Mouse (Mus musculus) thymus, postnatal 14 days (tissue): ENCODE results near the gene Exoc3l.
"Not testable (repeated sequence)": the region's sequence is repeated elsewhere in the genome, so short reads cannot be mapped to it uniquely, and the experiment has no call there.

Experiments used
- DNase-seq: peaks from one replicate; pipeline ENCODE4 v3.0.0; 2021

The Exoc3l gene

DNA sequence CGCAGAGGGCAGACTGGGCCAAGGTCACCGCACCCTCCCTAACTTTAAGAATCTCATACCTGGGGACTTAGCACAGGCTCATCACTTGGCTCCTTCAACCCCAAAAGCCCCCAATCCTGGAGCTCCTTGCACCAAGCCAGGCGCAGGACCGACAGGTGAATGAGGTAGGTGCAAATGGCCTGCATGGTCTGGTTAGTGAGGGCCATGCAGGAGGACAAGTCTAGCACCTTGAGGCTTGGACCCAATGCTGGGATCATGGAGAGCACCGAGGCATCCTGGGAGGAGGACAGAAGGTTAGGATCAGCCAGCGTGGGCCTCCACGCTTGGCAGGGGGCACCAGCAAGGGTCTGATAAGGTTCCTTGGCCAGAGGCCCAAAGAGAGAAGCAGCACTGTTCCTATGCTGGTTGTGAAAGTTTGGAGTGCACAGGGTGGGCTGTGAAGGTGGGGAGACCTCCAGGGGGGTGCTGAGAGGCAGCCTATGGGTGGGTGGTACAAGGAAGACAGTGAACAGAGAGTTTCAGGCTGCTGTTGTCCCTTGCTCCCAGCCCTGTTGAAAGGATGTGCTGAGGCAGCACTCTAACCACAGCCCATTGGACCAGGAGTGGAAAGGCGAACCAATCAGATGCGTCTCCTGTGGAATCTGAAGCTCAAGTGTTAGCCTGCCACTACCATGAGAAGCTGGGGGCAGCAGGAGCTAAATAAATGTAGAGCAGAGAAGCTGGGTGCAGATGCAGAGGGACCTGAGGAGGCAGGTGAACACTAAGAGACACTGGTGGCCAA lies 17.9 kb upstream of the Exoc3l start:
- no peak for DNase-seq

GRCm38 (mm10) chr8:105312891-105313481 lies 17.1 kb upstream of the Exoc3l start:
- no peak for DNase-seq

DNA sequence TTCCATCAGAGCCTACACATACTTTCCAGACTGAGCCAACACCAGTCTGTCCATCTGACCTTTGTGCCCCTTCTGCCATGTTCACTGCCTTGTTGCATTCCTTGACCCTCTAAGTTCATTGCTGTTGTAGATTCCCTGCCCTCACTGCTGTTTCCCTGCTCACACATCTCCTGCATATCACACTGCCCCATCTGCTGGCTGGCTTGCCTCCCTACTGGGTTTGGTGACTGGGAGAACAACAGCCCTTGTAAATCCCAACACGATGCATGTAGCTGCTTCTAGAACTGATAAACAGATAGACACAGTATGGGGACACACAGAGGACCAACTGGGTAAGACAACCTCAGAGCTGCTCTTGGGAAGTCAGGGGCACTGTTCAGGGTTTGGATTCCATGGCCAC lies 15.8 kb upstream of the Exoc3l start:
- no peak for DNase-seq

DNA sequence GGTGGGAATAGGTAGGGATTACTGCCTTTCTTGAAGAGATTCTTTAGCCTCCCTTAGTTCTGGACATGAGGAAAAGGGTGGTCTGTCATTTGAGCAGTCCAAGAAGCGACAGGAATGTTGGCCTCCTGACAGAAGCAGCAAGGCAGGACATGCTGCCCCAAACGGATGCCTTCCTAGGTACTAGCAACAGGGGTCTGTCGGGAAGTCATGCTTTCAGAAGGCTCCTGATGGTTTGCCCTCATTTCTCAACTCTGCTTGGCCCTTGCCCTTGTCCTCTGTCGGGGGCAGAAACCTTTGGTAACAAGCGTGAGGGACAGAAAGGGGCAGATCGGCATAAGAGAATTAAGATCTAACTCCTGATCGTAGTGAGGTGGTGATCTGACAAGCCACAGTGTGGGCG lies 14.2 kb upstream of the Exoc3l start:
- DNase-seq: no peak

DNA sequence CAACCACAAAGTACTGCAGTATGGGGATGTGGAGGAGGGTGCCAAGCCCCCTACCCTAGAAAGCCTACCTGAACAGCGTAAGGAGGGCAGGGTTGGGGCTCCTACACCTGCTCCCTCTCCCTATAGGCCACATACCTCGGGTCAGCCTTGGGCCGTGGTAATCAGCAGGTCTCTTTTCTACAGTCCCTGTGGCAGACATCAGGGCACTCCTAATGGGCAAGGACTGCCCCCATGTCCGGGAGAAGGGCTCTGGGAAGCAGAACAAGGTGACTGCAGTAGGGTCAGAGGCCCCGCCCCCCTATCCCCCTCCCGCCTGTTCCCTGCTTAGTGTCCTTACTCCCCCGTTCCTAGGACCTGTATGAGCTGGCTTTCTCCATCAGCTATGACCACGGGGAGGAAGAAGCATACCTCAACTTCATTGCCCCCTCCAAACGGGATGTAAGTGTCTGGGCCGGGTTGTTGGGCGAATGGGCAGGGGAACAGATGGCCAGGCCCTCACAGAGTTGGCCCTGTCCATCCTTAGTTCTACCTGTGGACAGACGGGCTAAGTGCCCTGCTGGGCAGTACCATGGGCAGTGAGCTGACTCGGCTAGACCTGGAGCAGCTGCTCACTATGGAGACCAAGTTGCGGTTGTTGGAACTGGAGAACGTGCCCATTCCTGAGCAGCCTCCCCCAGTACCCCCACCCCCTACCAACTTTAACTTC lies 13.4 kb upstream of the Exoc3l start:
- no peak for DNase-seq

DNA sequence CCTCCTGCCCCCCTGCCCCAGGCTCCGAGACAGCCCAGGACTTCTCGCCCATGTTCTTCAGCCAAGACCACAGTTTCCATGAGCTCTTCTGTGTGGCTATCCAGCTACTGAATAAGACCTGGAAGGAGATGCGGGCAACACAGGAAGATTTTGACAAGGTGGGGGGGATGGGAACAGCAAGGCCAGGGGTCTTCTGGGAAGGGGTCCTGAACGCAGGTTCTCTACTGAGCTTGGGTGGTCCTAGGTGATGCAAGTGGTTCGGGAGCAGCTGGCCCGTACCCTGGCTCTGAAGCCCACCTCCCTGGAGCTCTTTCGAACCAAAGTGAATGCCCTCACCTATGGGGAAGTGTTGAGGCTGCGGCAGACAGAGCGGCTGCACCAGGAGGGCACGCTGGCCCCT lies 12.5 kb upstream of the Exoc3l start:
- no peak for DNase-seq

DNA sequence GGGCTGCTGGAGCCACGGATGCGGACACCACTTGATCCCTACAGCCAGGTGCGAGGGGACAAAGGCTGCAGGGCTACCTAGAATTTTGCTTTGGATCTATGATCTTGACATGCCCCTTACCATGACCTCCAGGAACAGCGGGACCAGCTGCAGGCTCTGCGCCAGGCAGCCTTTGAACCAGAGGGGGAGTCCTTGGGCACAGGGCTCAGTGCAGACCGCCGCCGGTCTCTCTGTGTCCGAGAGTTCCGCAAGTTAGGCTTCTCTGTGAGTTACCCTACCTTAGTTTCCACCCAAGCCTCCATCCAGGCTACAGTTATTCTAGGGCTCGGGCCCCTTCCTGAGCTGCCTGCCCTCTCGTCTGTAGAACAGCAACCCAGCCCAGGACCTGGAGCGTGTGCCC lies 11.8 kb upstream of the Exoc3l start:
- no peak for DNase-seq

DNA sequence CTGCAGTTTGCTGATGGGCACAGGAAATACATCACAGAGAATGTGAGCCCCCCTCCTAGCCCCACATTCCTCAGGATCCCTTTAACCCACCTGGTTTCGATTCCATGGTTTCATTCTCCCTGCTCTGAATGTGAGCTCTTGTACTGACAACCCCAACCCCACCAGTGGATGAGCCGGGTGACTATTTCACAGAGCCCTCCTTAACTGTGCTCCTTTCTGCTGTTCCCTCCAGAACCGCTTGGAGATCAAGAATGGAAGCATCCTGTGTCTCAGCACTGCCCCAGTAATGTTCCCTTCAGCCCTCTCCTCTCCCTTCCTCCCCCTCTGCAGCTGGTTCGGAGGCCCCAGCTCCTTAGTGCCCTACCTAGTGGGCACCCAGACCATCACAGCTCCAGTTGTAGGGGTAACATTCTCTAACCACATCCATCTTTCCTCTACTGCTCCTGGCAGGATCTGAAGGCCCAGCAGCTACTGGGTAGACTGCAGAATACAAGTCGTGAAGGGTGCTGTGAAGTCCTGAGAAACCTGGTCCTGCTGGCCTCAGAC lies 10.3 kb upstream of the Exoc3l start:
- no peak for DNase-seq

DNA sequence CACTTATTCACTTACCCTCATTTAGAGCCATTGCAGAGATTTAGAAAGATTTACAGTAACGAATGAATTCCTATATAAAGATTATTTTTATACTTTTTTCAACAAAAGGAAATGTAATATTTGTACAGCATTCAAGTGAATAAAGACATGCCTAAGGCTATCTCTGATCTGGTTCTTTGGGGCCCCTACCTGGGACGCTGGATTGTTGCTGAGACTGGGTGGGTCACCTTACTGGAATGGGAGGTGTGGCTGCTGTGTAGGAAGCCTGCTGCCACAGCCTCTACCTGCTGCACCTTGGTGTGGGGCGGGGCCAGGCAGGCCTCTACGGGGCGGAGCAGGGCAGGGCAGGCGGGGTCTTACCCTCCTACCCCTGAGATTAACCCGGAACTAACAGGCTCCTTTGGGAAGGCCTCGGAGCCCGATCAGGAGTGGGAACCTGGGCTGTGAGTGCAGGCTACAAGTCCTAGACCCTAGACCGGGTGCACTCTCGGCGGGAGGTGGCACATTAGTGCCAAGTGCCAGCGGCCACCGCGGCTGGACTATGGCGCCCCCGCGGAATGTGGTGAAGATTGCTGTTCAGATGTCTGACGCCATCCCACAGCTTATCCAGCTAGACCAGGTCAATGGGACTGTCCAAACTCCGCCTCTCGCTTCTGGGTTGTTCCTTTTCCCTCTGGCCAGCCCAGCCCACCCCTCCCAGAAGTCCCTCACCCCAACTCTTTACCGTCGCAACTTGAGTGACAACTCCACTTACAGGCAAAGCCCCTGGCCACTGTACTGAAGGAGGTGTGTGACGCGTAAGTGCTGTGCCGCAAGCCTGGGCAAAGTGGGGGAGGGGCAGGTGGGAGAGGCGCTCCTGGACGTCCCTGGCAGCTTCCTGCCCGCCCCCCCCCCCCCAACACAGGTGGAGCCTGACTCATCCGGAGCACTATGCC lies 9.6 kb upstream of the Exoc3l start, which contains the start of gene Elmo3:
Elmo3 (plus strand) TSS at position 391 of the 935 bp plus-strand sequence.
- DNase-seq: peak; percentile 79

- no peak for DNase-seq
Observed at GRCm38 (mm10) chr8:105304325-105305210, 8.7 kb upstream of the Exoc3l start.

GRCm38 (mm10) chr8:105303874-105304273 lies 8.0 kb upstream of the Exoc3l start:
- no peak for DNase-seq

DNA sequence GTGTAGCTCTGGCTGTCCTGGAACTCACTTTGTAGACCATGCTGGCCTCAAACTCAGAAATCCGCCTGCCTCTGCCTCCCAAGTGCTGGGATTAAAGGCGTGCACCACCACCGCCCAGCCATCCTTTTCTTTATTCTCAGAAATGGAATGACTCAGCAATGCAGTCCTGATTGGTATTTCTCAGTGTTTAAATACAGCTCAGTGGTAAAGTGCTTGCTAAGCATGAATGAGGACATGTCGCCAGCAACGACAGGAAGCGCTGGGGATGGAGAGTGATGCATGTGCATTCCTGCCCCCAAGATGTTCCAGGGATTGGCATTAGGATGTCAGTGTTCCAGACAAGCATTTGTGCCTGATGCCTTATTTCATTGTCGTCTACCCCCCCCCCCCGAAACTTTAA lies 7.5 kb upstream of the Exoc3l start:
- DNase-seq: no peak

DNA sequence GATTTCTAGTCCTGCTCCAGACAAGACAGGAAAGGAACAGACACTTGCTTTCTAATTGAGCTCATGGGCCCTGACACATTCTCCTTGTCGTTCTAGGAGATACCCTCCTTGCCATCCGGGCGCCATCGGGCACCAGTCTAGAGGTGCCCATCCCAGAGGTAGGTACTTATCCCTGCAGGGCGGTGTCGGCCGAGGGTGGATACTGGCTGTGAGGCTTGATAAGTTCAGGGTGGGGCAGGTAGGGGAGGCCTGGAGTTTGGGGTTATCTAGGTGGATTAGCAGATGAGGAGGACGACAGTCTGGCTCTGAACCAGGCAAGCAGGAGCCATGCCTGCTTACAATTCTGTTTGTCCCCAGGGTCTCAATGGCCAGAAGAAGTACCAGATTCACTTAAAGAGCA lies 4.1 kb upstream of the Exoc3l start:
- DNase-seq: no peak

- peak; percentile 73 for DNase-seq
Observed at GRCm38 (mm10) chr8:105298351-105299252, 2.7 kb upstream of the Exoc3l start.

DNA sequence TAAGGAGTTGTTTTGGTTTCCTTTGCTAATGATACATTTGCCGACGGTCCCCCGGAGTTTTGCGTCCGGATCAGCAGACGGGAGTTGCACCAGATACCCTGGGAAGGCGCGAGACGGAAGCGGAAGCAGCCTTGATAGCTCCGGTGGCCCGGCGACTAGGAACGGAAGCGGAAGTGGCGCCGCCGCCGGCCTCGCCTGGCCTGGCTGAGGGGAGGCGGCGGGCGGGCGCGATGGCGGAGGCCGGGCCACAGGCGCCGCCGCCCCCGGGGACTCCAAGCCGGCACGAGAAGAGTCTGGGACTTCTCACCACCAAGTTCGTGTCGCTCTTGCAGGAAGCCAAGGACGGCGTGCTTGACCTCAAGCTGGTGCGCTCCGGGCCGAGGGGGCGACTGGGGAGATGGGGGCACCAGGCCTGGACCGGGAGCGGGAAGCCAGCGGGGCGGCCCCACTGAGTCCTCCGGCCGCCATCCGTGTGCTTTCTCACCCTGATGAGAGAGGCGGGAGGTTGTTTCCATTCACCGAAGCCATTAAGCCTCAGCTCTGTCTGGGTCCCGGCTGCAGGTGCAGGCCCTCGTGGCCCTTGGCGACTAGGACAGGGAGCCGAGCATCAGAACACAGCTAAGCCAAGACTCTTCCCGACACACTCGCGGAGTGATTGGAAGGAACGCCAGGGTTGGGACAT lies 1.8 kb upstream of the Exoc3l start, which contains the start of gene E2f4:
E2f4 (plus strand) TSS at position 153 of the 682 bp plus-strand sequence.
- DNase-seq: peak; percentile 92

- no peak for DNase-seq
Observed at GRCm38 (mm10) chr8:105295256-105295655, 645 bp downstream of the Exoc3l start.

DNA sequence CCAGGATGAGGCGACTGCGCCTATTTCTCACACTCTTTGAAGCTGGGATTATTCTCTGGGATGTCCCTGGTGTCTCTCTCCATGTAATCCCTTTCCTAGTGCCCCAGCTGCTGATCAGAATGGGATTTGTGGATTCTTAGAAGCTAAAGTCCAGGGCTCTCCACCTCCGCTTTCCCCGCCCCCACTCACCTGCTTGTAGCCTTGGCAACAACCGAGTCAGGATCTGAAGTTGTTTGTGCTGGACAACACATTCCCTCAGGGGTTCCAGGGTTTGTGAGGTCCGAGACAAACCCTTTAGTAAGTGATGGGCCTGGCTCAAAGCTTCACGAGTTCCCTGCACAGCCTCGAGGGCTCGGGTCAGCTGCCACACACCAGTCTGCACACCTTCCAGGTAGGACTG lies 1.1 kb downstream of the Exoc3l start:
- no peak for DNase-seq

DNA sequence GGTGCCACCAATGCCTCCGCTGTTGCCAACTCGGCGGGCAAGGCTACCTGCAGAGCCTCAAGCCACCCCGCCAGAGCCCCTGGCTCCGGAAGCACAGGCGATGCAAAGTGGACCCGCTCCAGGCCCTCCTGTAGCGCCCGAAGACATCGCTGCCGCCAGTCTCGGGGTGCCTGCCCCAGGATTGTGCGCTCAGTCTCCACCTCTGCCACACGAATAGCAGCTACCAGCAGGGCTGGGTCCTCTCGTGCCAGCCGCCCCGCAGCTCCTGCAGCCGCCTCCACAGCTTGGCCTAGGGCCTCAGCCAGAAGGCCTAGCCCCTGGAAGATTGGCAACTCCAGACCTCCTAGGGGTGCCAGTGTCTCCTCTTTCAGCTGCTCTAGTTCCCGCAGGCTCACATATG lies 2.5 kb downstream of the Exoc3l start:
- DNase-seq: no peak

- no peak for DNase-seq
Observed at GRCm38 (mm10) chr8:105292471-105292870, 3.4 kb downstream of the Exoc3l start.

DNA sequence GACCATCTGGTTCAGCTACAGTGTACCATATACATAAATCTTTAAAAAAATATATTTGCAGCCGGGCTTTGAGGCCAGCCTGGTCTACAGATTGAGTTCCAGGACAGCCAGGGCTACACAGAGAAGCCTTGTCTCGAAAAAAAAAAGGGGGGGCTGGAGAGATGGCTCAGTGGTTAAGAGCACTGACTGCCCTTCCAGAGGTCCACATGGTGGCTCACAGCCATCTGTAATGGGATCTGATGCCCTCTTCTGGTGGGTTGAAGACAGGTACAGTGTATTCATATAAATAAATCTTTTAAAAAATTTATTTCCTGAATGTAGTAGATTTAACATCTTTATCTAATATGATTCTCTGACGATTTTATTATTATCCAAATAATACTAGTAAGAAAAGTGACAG lies 4.1 kb downstream of the Exoc3l start:
- not testable (repeated sequence) for DNase-seq
